Mouse (Mus musculus) adipocyte (in vitro differentiated cells): Measurements from ENCODE around the gene Ptgis.
"Not testable (repeated sequence)": the region's sequence is repeated elsewhere in the genome, so short reads cannot be mapped to it uniquely, and the experiment has no call there.

Experiments used
- DNase-seq: peaks from one replicate; pipeline ENCODE4 v3.0.0-alpha.2; 2016; ENCODE audit warnings: low spot score

Ptgis gene

GRCm38 (mm10) chr2:167232132-167233008 lies 8.0 kb downstream of the Ptgis start:
- DNase-seq, result peak; percentile 97

DNA sequence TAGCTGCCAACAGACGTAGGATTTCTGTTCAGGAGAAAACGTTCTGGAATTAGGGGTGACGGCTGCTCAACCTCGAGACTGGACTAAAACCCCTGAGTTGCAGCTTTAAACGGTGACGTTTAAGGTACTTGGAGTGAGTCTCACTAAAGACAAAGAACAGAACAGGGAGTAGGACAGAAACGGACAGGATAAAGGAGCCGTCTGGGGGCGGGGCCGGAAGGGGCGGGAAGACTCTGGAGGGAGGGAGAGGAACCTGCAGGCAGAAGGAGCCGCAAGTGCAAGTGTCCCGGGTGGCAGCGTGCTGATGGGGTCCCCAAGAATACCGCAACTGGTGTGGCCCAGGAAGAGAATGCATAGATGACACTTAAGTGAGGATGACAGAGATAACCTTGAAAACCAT lies 9.8 kb downstream of the Ptgis start:
- DNase-seq, result no peak

DNA sequence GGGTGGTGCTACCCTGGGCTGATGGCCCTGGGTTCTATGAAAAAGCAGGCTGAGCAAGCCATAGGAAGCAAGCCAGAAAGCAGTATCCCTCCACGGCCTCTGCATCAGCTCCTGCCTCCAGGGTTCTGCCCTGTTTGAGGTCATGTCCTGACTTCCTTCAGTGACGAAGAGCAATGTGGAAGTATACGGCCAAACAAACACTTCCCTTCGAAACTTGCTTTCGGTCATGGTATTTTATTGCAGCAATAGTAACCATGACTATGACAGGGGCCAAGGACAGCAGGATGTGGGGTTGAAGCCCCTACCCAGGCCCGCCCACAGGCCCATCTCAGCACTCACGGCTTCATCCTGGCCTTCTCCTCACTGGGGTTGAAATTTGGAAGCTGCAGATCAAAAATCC lies 15.5 kb downstream of the Ptgis start:
- DNase-seq, result no peak

- DNase-seq, result peak; percentile 66
Measured at GRCm38 (mm10) chr2:167224194-167224593, 16.2 kb downstream of the Ptgis start.

DNA sequence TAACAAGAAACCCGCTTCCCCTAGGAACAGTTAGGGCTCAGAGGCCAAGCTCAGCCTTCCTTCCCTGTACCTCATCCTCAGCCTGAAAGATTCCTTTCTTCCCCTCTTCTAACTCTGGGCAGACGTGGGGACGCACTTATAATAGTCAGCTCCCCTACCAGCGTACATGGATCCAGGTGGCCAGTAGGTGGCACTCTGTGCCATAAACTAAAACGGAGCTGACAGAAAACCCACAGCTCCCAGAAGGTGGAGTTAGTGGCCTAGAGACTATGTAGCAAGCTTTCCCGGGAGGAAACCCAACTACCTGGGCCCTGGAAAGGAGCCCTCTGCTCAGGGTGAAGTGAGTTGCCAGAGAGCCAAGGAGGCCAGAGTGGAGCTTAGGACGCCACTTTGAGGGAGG lies 18.3 kb downstream of the Ptgis start:
- peak; percentile 89 for DNase-seq

DNA sequence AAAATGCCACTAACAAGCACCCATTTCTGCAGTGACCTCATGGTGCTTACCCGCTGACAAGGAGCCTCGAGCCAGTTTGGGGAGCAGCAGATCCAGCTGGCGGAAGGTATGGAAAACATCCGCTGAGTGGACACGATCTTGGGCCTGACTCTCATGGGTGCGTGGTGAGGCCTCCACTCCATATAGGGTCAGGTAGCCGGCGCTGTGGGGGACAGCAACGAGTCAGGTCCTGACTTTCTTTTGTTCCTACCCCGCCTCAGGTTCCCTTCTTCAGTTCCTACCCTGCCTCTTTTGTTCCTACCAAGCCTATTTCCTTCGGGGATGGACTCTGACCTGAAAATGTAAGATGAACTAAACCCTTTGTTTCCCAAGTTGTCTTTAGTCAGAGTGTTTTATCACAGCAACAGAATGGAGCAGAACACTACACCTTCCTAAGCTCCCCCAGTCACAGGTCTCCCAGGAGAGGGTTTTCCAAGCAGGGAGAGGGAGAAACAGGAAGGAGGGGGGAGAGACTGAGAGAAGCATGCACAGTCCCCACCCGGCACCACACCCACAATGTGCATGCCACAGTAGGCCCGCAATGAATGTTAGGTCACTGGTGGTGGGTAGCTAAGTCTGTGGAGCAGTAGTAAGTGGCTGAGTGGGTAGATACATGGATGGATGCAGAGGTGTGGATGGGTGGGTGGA lies 19.1 kb downstream of the Ptgis start:
- no peak for DNase-seq

DNA sequence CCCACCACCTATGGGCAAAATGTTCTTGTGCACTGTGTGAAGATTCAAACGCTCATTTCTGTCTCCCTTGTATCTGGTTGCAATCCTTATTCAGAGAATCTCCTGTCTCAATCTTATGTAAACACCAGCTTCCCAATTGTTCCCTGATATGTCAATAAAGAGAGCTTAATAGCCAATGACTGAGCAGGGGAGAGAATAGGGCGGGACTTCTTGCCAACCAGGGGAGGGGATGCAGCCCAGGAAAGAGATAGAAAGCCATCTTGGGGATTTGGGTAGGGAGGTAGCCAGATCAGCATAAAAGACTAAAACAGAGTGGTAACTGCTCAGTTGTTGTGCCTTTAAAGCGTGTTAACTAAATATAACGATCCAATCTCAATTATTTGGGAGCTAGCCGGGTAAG lies 19.7 kb downstream of the Ptgis start:
- no peak for DNase-seq

- peak; percentile 88 for DNase-seq
Measured at GRCm38 (mm10) chr2:167219154-167219775, 21.1 kb downstream of the Ptgis start.

DNA sequence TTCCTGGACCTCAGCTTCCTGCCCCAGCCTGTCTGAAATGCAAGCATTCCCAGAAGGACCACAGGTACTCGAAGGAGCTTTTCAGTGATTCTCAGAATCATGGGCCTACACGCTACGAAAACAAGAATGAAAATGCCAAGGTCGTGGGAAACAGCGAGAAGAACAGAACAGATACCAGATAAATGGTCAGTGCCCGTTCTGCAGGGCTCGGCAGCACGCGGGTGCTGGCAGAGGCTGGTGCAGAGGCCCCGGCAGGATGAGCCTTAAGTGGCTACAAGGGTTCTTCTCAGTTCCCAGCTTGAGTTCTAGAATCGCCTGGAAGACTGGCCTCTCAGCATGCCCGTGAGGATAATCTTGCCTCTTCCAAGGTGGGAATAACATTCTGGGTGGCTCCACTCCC lies 26.7 kb downstream of the Ptgis start:
- DNase-seq, result no peak

DNA sequence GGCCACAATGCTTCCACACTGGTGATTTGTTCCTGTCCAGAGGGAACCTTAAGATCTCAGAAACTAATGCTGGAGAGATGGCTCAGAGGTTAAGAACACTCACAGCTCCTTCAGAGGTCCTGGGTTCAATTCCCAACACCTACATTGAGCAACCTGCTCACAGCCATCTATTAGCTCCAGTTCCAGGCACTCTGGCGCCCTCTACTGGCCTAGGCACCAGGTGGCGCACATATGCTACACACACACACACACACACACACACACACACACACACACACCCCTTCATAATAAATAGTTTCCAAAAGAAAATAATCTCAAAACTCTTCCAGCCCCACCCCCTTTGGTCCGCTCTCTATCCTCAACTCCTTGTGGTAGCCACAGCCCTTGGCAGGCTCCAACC lies 27.3 kb downstream of the Ptgis start:
- peak; percentile 48 for DNase-seq

- DNase-seq, result no peak
Measured at GRCm38 (mm10) chr2:167212551-167212950, 27.9 kb downstream of the Ptgis start.

- DNase-seq, result no peak
Measured at GRCm38 (mm10) chr2:167212089-167212488, 28.3 kb downstream of the Ptgis start.

DNA sequence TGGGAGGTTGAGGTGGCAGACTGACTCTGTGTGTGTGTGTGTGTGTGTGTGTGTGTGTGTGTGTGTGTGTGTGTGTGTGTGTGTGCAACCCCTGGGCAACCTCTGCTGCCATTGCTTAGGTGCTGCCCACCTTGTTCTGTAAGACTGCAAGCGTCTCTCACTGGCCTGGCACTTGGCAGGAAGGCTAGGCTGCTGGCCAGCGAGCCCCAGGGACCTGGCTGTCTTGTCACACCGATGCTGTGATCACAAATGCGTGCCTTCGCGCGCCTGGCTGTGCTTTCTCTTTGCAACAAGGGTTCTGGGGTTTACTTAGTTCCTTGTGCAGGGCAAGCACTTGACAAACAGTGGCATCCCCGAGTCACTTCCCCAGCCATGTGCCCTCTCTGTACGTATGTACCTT lies 30.5 kb downstream of the Ptgis start:
- DNase-seq, result no peak

GRCm38 (mm10) chr2:167208984-167209383 lies 31.4 kb downstream of the Ptgis start:
- DNase-seq, result no peak

DNA sequence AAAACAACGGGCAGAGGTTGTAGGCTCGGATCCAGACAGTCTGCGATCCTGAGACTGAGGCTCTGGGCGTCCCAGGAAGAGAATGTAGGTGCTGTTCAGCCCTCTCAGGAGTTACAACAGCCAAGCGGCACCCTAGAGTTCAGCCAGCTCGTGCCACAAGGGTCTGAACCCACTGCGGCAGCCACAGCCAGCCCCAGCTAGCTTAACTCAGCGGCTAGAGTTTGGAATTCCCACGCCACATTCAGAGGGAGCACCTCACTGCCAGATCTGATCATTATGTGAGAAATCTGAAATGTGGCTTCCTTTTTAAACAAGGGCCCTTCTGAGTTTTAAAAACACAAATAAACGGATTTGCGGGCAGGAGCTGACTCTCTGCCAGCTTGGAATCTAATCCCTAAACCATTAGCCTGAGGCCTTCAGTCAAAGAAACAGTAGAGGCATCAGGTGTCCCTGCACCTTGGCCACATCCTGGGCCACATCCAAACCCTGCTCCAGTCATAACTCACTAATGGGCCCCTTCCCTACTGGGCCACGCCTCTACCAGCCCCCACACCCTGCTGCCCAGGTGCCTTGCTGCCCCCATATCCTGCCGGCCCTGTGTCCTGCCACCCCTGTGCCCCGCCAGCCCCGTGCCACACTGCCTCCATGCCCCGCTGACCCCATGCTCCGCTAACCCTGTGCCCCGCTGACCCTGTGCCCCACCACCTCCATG lies 34.3 kb downstream of the Ptgis start:
- DNase-seq, result no peak

- DNase-seq, result not testable (repeated sequence)
Measured at GRCm38 (mm10) chr2:167204686-167205085, 35.7 kb downstream of the Ptgis start.

GRCm38 (mm10) chr2:167203505-167204166 lies 36.8 kb downstream of the Ptgis start:
- DNase-seq, result no peak

GRCm38 (mm10) chr2:167201463-167202291 lies 38.7 kb downstream of the Ptgis start:
- DNase-seq, result no peak

DNA sequence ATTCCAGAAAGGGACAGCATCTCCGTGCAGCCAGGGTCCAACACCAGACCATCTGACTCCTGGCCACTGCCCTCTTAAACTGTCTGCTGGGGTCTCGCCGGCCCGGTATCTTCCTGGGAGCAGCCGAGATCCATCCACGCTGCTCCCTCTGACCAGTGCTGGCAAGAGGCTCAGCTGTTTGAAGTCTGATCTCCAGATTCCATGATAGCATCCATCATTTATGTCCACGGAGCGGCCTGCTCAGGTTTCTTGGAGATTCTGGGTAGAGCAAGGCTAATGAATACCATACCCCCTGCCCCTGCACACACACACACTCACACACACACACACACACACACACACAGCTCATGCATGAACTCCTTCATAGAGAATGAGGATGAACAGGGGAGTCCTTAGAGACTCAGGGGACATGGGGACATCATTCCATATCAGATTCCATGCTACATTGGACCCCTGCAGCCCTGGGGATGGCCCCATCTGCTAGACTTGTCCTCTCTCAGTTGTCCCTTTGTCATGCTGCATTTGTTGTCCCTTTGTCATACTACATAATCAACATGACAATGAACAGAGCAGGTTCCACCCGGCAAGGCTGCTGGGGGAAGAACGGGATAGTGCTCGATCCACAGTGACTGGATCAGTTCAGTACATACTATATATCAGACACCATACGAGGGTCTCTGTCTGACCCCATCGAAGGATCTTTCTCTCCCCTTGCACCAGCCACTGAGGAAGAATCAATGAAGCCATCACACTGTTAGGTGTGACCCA lies 41.6 kb downstream of the Ptgis start:
- no peak for DNase-seq

- no peak for DNase-seq
Measured at GRCm38 (mm10) chr2:167193361-167193760, 47.0 kb downstream of the Ptgis start.
